Mouse (Mus musculus) heart, embryonic 10.5 days (tissue): ENCODE data around the gene Wipi1. TPM values are rescaled to one million over a fixed set of nuclear protein-coding genes. Genes with fewer than 3 reads are reported as not detected.

Source experiments
- DNase-seq: peaks from one replicate; pipeline ENCODE4 v3.0.0-alpha.2; 2017; ENCODE audit warnings: low spot score
- H3K27ac ChIP-seq: fragments of 300-500 bp; sonication (generic); 2 replicates; pipeline ENCODE4 v1.5.1; 2016; ENCODE audit warnings: mild to moderate bottlenecking
- H3K27me3 ChIP-seq: fragments of 300-500 bp; sonication (generic); 2 replicates; pipeline ENCODE4 v1.6.1; 2016; ENCODE audit warnings: mild to moderate bottlenecking; ENCODE audit not compliant: poor library complexity, insufficient read depth, severe bottlenecking
- H3K36me3 ChIP-seq: fragments of 300-500 bp; sonication (generic); 2 replicates; pipeline ENCODE4 v1.6.1; 2016; ENCODE audit warnings: mild to moderate bottlenecking, moderate library complexity
- H3K4me1 ChIP-seq: fragments of 300-500 bp; sonication (generic); 2 replicates; pipeline ENCODE4 v1.6.1; 2016; ENCODE audit warnings: mild to moderate bottlenecking
- H3K4me3 ChIP-seq: fragments of 300-500 bp; sonication (generic); 2 replicates; pipeline ENCODE4 v1.5.1; 2016; ENCODE audit warnings: mild to moderate bottlenecking, moderate library complexity
- H3K9me3 ChIP-seq: fragments of 300-500 bp; sonication (generic); 2 replicates; pipeline ENCODE4 v1.6.1; 2016; ENCODE audit warnings: mild to moderate bottlenecking, moderate library complexity
- WGBS: fragments of 180-500 bp; shearing (Covaris S2); methylation state at CpG from one replicate; pipeline ENCODE4 v1.1.7; 2016; 5-methylcytosine and 5-hydroxymethylcytosine counted together
- polyA plus RNA-seq: library from polyadenylated mRNA; unstranded; fragments of >200 nt; fragmentation: Nextera tagmentation; extraction: Ambion mirVana; gene quantifications from 2 replicates; pipeline ENCODE4 v1.2.1, GENCODE M21; 2016

Gene Wipi1
- polyA plus RNA-seq, 1 experiment from 2014 or later, result 29.8 TPM

DNA sequence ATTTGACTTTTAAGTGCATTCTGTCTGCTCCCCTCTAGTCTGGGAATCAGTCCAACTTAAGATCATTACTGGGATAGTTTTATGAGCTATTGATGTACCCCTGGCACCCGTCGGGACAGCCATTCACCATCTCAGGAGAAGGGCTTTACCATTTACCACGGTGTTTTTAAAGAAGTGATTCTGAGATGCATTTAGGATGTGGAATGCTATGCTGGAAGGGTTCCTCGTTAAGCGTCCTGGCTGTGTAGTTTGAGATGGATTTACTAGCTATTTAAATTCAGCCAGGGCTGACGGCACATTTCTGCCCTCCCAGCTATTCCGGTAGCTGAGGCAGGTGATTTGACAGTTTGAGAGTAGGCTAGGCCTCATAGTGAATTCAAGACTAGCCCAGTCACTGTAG, 67.3 kb downstream of the Wipi1 start:
- no peaks in the 10 kb centered on the region for H3K36me3 ChIP-seq
- peaks cover 36% of the 10 kb centered on the region for H3K4me1 ChIP-seq
- no peak overlapping the region for H3K4me3 ChIP-seq
- DNase-seq, result no peak
- 85% methylated on average over 7 of the region's 7 CpGs for WGBS
- H3K27ac ChIP-seq, result no peak overlapping the region
- peaks cover 14% of the 10 kb centered on the region; the same call in 1 of the 2 replicates for H3K27me3 ChIP-seq
- H3K9me3 ChIP-seq, result no peaks in the 10 kb centered on the region

GRCm38 (mm10) chr11:109543466-109543865, 68.3 kb downstream of the Wipi1 start:
- Histone ChIP-seq H3K36me3 (no peaks in the 10 kb centered on the region), H3K4me1 (peaks cover 38% of the 10 kb centered on the region), H3K9me3 (no peaks in the 10 kb centered on the region), H3K27ac (no peak overlapping the region), H3K27me3 (peaks cover 17% of the 10 kb centered on the region; the same call in 1 of the 2 replicates), H3K4me3 (no peak overlapping the region)
- DNase-seq, result no peak
- WGBS, result 67% methylated on average over 9 of the region's 9 CpGs

DNA sequence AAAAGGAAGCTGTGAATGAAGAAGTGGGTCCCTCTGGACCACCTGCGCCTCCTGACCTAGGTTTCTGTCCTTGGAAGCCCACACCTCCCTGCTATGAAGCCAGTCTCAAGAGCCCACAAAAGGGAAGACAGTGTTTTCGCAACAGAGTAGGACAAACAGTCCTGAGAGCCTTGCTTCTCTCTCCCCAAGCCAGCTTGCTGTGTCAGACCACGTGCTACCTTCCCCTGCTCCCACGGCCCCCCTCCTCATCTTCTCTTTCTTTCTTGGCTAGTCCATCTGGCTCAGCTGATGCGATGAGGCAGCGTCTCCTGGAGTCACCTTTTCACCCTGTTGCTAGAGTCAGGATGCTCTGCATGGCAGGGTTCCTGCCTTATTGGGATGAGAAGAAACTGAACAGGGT, 72.5 kb downstream of the Wipi1 start:
- Histone ChIP-seq H3K36me3 (no peaks in the 10 kb centered on the region), H3K27ac (peak overlapping the region; percentile 37; the same call in 1 of the 2 replicates), H3K9me3 (no peaks in the 10 kb centered on the region), H3K27me3 (peaks cover 17% of the 10 kb centered on the region; the same call in 1 of the 2 replicates), H3K4me3 (no peak overlapping the region), H3K4me1 (peaks cover 19% of the 10 kb centered on the region)
- no peak for DNase-seq
- 64% methylated on average over 6 of the region's 6 CpGs for WGBS

DNA sequence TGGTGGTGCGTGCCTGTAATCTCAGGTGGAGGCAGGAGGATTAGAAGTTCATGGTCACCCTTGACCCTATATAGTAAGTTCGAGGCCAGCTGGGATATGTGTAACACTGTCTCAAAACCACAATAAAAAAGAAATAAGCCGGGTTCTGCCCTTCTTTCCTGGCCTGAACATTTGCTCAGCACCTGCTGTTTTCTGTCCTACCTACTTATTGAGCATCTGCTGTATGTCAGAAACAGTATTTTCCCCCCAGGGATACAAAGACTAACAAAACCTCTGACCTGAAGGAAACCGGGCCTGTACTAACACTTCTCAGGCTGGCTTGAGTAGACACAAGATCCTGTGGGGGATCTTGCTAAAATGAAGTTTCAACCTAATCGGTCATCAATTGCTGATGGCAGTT, 74.8 kb downstream of the Wipi1 start:
- H3K4me3 ChIP-seq, result no peak overlapping the region

GRCm38 (mm10) chr11:109535966-109536365, 75.8 kb downstream of the Wipi1 start:
- H3K27me3 ChIP-seq, result peaks cover 16% of the 10 kb centered on the region; the same call in 1 of the 2 replicates
- H3K4me1 ChIP-seq, result peaks cover 9% of the 10 kb centered on the region
- DNase-seq, result no peak
- no peak overlapping the region for H3K27ac ChIP-seq
- H3K9me3 ChIP-seq, result no peaks in the 10 kb centered on the region
- H3K4me3 ChIP-seq, result no peak overlapping the region
- no peaks in the 10 kb centered on the region for H3K36me3 ChIP-seq
- 87% methylated on average over 6 of the region's 6 CpGs for WGBS

More for the DNA sequence above, 74.8 kb downstream of the Wipi1 start:
- H3K4me1 ChIP-seq, result peaks cover 9% of the 10 kb centered on the region
- H3K27ac ChIP-seq, result no peak overlapping the region
- H3K36me3 ChIP-seq, result no peaks in the 10 kb centered on the region
- H3K27me3 ChIP-seq, result peaks cover 17% of the 10 kb centered on the region; the same call in 1 of the 2 replicates
- H3K9me3 ChIP-seq, result no peaks in the 10 kb centered on the region
- 82% methylated on average over 5 of the region's 5 CpGs for WGBS
- DNase-seq, result no peak

DNA sequence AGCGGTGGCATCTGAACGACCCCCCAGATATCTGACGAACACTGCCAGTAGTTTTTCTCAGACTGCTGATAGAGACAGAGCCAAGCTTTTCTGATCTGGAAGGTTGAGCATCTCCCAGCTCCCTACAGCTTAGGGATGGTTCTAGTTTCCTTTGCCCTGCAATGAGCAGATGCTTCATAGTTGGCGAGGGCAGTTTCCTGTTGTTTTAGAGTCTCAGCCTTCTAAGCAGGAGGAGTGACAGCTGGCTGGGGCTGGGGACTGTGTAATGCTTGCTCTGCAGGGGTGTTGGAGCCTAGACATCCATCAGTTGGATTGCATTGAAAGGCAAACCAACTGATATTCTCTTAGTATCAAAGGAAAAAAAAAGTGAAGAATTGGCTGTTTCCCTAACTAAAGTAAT, 81.7 kb downstream of the Wipi1 start:
- H3K36me3 ChIP-seq, result no peaks in the 10 kb centered on the region
- DNase-seq, result no peak
- no peak overlapping the region for H3K27ac ChIP-seq
- no peaks in the 10 kb centered on the region for H3K27me3 ChIP-seq
- no peaks in the 10 kb centered on the region for H3K9me3 ChIP-seq
- no peaks in the 10 kb centered on the region for H3K4me1 ChIP-seq
- 75% methylated on average over 4 of the region's 4 CpGs for WGBS
- no peak overlapping the region for H3K4me3 ChIP-seq

GRCm38 (mm10) chr11:109525571-109525970, 86.2 kb downstream of the Wipi1 start:
- Histone ChIP-seq H3K27me3 (peaks cover 9% of the 10 kb centered on the region), H3K4me3 (no peak overlapping the region)
- WGBS, result 88% methylated on average over 4 of the region's 4 CpGs

DNA sequence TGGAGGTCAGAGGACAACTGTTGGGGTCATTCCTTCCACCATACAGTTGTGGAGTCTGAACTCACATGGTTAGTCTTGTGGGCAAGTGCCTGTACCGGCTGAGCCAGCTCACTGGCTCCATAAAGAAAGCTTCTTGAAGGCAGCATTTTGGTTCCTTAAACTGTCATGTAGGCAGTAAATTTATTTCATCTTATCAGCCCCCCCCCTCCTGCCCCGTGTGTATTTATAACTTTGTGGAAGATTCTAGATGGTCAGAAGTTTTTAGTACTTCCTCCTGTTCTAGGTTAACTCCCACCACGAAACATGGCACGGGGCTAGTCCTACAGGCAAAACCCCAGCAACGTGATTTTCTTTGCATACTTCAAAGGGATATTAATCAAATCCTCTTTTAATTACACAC, 86.9 kb downstream of the Wipi1 start:
- Histone ChIP-seq H3K27ac (no peak overlapping the region), H3K4me1 (peaks cover 5% of the 10 kb centered on the region; the same call in 1 of the 2 replicates), H3K9me3 (no peaks in the 10 kb centered on the region), H3K27me3 (peaks cover 9% of the 10 kb centered on the region), H3K36me3 (no peaks in the 10 kb centered on the region), H3K4me3 (no peak overlapping the region)
- WGBS, result 87% methylated on average over 5 of the region's 5 CpGs
- no peak for DNase-seq

More at GRCm38 (mm10) chr11:109525571-109525970, 86.2 kb downstream of the Wipi1 start:
- DNase-seq, result no peak
- Histone ChIP-seq H3K36me3 (no peaks in the 10 kb centered on the region), H3K27ac (no peak overlapping the region), H3K9me3 (no peaks in the 10 kb centered on the region), H3K4me1 (peaks cover 5% of the 10 kb centered on the region; the same call in 1 of the 2 replicates)

Other genes starting within 250 kb of the Wipi1 start
- gene Gna13, start 249.1 kb downstream of the Wipi1 start, polyA plus RNA-seq, result 20.5 and 23.4 TPM in 2 replicates
- gene 9930022D16Rik, start 198.1 kb downstream of the Wipi1 start, polyA plus RNA-seq, result not detected in 2 replicates
- 35.4 and 37.1 TPM in 2 replicates for gene Amz2, start 186.0 kb downstream of the Wipi1 start, polyA plus RNA-seq
- 3.3 and 4.6 TPM in 2 replicates for gene Arsg, start 138.6 kb downstream of the Wipi1 start, polyA plus RNA-seq
- gene Slc16a6, start 138.4 kb downstream of the Wipi1 start, polyA plus RNA-seq, result 12.7 and 16.5 TPM in 2 replicates
- gene Prkar1a, start 37.4 kb upstream of the Wipi1 start, polyA plus RNA-seq, result 365 and 443 TPM in 2 replicates
- 0.39 and 2.7 TPM in 2 replicates for gene Fam20a, start 110.3 kb upstream of the Wipi1 start, polyA plus RNA-seq
- gene 1700012B07Rik, start 216.1 kb upstream of the Wipi1 start, polyA plus RNA-seq, result not detected in 2 replicates